Mouse (Mus musculus): ENCODE results near the gene Rbp1. TPM values are rescaled to one million over a fixed set of nuclear protein-coding genes. Genes with fewer than 3 reads are reported as not detected.

Gene Rbp1
- polyA plus RNA-seq, 1 experiment from 2014 or later, result 113 TPM

DNA sequence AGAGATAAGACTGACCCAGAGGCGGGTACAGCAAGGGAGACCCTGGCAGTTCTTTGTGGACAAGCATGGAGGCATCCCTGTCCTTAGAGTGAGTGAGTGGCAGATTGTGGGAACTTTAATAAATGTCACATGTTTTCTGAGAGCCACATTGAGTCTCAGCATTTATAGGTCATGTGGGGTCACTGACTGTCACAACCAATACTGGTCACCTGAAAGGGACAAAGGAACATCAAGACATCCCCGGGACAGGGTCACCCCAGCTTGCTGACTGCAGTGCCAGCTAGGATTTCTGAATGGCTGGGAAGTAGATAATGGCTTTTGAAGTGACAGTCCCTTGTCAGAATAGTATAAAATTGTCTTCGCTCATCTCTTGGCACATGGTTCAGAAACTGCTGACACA, 16.3 kb downstream of the Rbp1 start:
- no peaks in the 10 kb centered on the region for H3K36me3 ChIP-seq (ENCODE audit: insufficient read depth, low read length)
- no peak overlapping the region for H3K27ac ChIP-seq
- H3K4me3 ChIP-seq (replicated peaks; ENCODE audit: low read depth, low read length), result no peak overlapping the region
- no peaks in the 10 kb centered on the region for H3K4me1 ChIP-seq (replicated peaks; ENCODE audit: insufficient read depth, low read length)
- H3K27me3 ChIP-seq (ENCODE audit: insufficient read depth, low read length), result no peaks in the 10 kb centered on the region
- no peak for TF ChIP-seq CTCF (IDR thresholded peaks at IDR 0.05; ENCODE audit: low read depth)
- DNase-seq (ENCODE audit: low spot score) (no peak), ATAC-seq (replicated peaks; ENCODE audit: low FRiP score, low read depth) (no peak)
- no peaks in the 10 kb centered on the region for H3K9me3 ChIP-seq (replicated peaks; ENCODE audit: low read length)
- no peak overlapping the region for H3K9ac ChIP-seq (ENCODE audit: low read depth, low read length)
- 79% methylated on average over 3 of the region's 3 CpGs for WGBS
- H3K4me2 ChIP-seq (ENCODE audit: low read length), result no peak overlapping the region

DNA sequence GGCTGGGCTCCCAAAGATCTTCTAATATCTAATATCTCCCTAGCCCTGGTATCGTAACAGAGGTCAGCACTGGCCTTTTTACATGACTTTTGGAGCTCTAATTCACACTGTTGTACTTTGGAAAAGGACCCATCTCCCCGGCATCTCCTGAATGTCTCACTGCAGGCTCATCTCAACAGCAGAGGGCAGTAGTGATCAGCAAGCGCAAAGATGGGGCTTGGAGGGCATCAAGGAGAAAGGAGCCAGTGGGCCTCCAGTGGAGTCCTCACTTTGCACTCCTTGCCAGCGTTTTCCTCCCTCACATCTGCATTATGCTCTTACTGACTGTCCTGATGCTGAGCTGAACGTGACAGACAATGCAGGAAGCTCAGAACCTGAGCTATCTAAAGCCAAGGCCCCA, 19.9 kb downstream of the Rbp1 start:
- DNase-seq (ENCODE audit: low spot score) (peak; percentile 58), ATAC-seq (replicated peaks; ENCODE audit: low FRiP score, low read depth) (no peak)
- H3K9ac ChIP-seq (ENCODE audit: low read depth, low read length), result no peak overlapping the region

DNA sequence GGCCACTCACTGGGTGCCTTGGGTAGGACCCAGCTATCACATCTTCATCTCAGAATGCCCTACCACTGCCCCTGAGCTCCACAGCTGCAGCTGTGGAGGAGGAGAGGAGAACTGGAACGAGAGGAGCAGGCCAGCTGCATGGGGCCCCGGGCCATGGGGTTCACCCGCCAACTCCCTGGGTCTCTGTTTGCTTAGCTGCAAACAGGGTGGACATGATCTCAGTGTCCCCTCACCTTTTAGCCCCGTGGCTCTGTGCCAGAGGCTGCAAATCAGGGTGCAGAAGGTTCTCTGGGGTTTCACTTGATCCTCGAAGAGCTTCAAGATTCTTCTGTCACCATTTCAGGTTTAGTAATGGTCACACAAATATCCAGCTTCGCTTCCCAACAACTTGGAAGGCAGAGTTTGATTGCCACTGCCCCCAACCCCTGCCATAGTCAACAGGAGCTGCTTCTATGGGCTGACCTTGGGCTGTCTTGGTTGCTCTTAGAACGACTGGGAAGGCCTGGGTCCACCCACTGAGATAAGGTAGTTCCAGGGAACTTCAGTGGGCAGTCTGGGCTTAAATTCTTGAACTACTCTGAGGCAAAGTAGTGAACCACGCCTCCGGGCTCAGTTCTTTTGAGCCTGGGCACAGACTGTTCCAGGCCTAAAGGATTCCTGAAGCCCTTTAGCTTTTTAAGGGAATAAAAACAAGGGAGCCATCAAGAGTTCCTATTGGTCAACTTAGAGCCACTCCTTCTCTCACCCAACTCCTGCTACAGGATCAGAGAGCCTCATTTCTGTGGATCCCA, 22.8 kb downstream of the Rbp1 start:
- Histone ChIP-seq H3K4me1 (replicated peaks; ENCODE audit: insufficient read depth, low read length) (no peaks in the 10 kb centered on the region), H3K9ac (ENCODE audit: low read depth, low read length) (no peak overlapping the region), H3K4me2 (ENCODE audit: low read length) (no peak overlapping the region), H3K27me3 (ENCODE audit: insufficient read depth, low read length) (no peaks in the 10 kb centered on the region), H3K36me3 (ENCODE audit: insufficient read depth, low read length) (0 out of 2 replicates have a peak, but pooled peaks cover 3% of the 10 kb centered on the region), H3K9me3 (replicated peaks; ENCODE audit: low read length) (no peaks in the 10 kb centered on the region), H3K27ac (no peak overlapping the region), H3K4me3 (replicated peaks; ENCODE audit: low read depth, low read length) (no peak overlapping the region)
- TF ChIP-seq CTCF (IDR thresholded peaks at IDR 0.05; ENCODE audit: low read depth), result no peak
- ATAC-seq (replicated peaks; ENCODE audit: low FRiP score, low read depth) (no peak), DNase-seq (ENCODE audit: low spot score) (no peak)
- 60% methylated on average over 9 of the region's 9 CpGs for WGBS

More for the DNA sequence above, 19.9 kb downstream of the Rbp1 start:
- Histone ChIP-seq H3K36me3 (ENCODE audit: insufficient read depth, low read length) (0 out of 2 replicates have a peak, but pooled peaks cover 3% of the 10 kb centered on the region), H3K27me3 (ENCODE audit: insufficient read depth, low read length) (no peaks in the 10 kb centered on the region), H3K9me3 (replicated peaks; ENCODE audit: low read length) (no peaks in the 10 kb centered on the region), H3K4me1 (replicated peaks; ENCODE audit: insufficient read depth, low read length) (no peaks in the 10 kb centered on the region), H3K4me3 (replicated peaks; ENCODE audit: low read depth, low read length) (no peak overlapping the region), H3K27ac (no peak overlapping the region), H3K4me2 (ENCODE audit: low read length) (no peak overlapping the region)
- peak; percentile 85 for TF ChIP-seq CTCF (IDR thresholded peaks at IDR 0.05; ENCODE audit: low read depth)
- 62% methylated on average over 5 of the region's 5 CpGs for WGBS

DNA sequence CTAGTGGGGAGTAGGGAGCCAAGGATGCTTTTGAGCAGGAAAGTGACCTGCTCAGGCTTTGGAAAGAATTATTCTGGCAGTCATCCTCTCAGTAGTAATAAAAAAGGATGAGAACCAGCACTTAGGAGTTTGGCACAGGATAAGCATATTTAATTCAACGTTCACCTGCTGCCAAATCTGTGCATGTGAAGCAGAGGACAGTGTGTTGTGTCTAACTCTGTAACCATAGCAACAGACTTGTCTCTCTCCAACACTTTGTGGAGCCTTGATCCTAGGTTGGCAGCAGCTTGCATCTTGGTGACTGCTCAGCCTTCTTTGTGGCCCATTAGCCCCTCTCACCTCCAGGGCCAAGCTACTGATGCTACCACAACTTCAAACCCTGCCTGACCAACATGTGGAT, 28.2 kb downstream of the Rbp1 start:
- TF ChIP-seq CTCF (IDR thresholded peaks at IDR 0.05; ENCODE audit: low read depth), result no peak
- Histone ChIP-seq H3K4me2 (ENCODE audit: low read length) (no peak overlapping the region), H3K9me3 (replicated peaks; ENCODE audit: low read length) (no peaks in the 10 kb centered on the region), H3K27me3 (ENCODE audit: insufficient read depth, low read length) (no peaks in the 10 kb centered on the region), H3K9ac (ENCODE audit: low read depth, low read length) (no peak overlapping the region), H3K4me1 (replicated peaks; ENCODE audit: insufficient read depth, low read length) (no peaks in the 10 kb centered on the region), H3K4me3 (replicated peaks; ENCODE audit: low read depth, low read length) (no peak overlapping the region), H3K36me3 (ENCODE audit: insufficient read depth, low read length) (0 out of 2 replicates have a peak, but pooled peaks cover 3% of the 10 kb centered on the region), H3K27ac (no peak overlapping the region)
- 80% methylated on average over 1 of the region's 1 CpGs for WGBS
- DNase-seq (ENCODE audit: low spot score), result no peak
- ATAC-seq (replicated peaks; ENCODE audit: low FRiP score, low read depth), result no peak

DNA sequence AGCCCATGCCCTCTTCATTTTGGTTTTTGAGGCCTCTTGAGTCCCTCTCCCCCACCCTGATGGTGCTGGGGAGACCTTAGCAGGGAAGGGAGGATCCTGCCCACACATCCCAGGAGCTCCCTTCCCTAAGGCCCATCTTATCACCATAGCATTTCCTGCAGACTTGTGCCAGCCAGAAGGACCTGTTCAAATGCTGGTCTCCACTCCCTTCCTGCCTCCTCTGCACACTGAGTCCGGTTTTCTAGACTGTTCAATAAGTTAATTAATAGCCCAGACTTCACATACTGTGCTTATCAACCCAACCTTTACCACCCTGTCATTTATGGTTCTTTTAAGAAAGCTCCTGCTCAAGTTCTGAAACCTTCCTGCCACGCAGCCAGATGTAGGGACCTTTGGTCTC, 43.9 kb downstream of the Rbp1 start:
- no peak overlapping the region for H3K4me2 ChIP-seq (ENCODE audit: low read length)
- 38% methylated on average over 2 of the region's 2 CpGs for WGBS
- TF ChIP-seq CTCF (IDR thresholded peaks at IDR 0.05; ENCODE audit: low read depth), result no peak
- ATAC-seq (replicated peaks; ENCODE audit: low FRiP score, low read depth) (no peak), DNase-seq (ENCODE audit: low spot score) (no peak)
- no peaks in the 10 kb centered on the region for H3K36me3 ChIP-seq (ENCODE audit: insufficient read depth, low read length)
- no peak overlapping the region for H3K9ac ChIP-seq (ENCODE audit: low read depth, low read length)
- no peaks in the 10 kb centered on the region for H3K4me1 ChIP-seq (replicated peaks; ENCODE audit: insufficient read depth, low read length)
- no peak overlapping the region for H3K4me3 ChIP-seq (replicated peaks; ENCODE audit: low read depth, low read length)
- no peaks in the 10 kb centered on the region for H3K9me3 ChIP-seq (replicated peaks; ENCODE audit: low read length)
- H3K27me3 ChIP-seq (ENCODE audit: insufficient read depth, low read length), result no peaks in the 10 kb centered on the region
- no peak overlapping the region for H3K27ac ChIP-seq

DNA sequence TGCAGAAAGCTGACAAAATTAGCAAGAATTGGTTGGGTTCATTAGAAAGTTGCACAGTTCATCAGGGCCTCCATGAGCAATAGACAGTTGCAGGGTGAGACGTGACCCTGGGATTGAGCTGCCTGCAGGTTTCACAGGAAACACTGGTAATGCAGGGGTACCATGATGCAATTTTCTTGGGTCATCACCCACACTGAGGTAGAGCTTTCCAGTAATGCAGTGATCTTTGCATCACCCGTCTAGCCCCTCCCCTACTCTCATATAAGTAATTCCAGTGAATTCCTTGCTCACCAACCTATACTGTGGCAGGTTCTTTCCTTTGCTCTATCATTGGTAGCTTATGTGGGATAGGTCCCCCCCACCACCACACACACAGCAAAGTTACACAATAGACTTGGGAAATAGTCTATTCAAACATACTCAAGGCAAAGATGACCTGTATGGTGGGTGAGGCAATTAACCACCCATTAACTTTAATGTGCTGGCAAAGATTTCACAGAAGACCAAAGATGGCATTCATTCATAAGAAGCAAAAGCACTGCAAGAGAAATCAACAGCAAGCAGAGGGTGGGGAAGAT, 57.5 kb downstream of the Rbp1 start:
- 97% methylated on average over 2 of the region's 2 CpGs for WGBS
- H3K36me3 ChIP-seq (ENCODE audit: insufficient read depth, low read length), result no peaks in the 10 kb centered on the region
- no peaks in the 10 kb centered on the region for H3K27me3 ChIP-seq (ENCODE audit: insufficient read depth, low read length)
- DNase-seq (ENCODE audit: low spot score) (no peak), ATAC-seq (replicated peaks; ENCODE audit: low FRiP score, low read depth) (no peak)
- H3K4me2 ChIP-seq (ENCODE audit: low read length), result no peak overlapping the region
- no peak overlapping the region for H3K9ac ChIP-seq (ENCODE audit: low read depth, low read length)
- no peaks in the 10 kb centered on the region for H3K9me3 ChIP-seq (replicated peaks; ENCODE audit: low read length)
- H3K4me3 ChIP-seq (replicated peaks; ENCODE audit: low read depth, low read length), result no peak overlapping the region
- H3K27ac ChIP-seq, result no peak overlapping the region
- no peaks in the 10 kb centered on the region for H3K4me1 ChIP-seq (replicated peaks; ENCODE audit: insufficient read depth, low read length)
- TF ChIP-seq CTCF (IDR thresholded peaks at IDR 0.05; ENCODE audit: low read depth), result no peak
